Mouse (Mus musculus): ENCODE data around the gene Gm20605. TPM values are rescaled to one million over a fixed set of nuclear protein-coding genes. Genes with fewer than 3 reads are reported as not detected.

The Gm20605 gene
- total and polyA plus RNA-seq, 3 experiments: 1.1 to 9.0 (median 1.1) TPM

- H3K27me3 ChIP-seq (replicated peaks): no peaks in the 10 kb centered on the region
- H3K4me3 ChIP-seq (replicated peaks in 1 of 3; ENCODE audit: low read depth in 2 of 3, low read length in 2 of 3, poor library complexity in 1 of 3): no peak overlapping the region
- TF ChIP-seq PAX5 (IDR thresholded peaks at IDR 0.05; ENCODE audit: low read length) (no peak), NRF1 (IDR thresholded peaks at IDR 0.05; ENCODE audit: low read depth, low read length) (no peak), BHLHE40 (IDR thresholded peaks at IDR 0.05; ENCODE audit: low read depth, low read length) (no peak), NELFE (IDR thresholded peaks at IDR 0.05; ENCODE audit: low read depth, low read length) (no peak), USF2 (conservative IDR thresholded peaks at IDR 0.05; ENCODE audit: low read depth, low read length) (no peak), ETS1 (conservative IDR thresholded peaks at IDR 0.05; ENCODE audit: low read depth, low read length) (no peak), IRF4 (IDR thresholded peaks at IDR 0.05; ENCODE audit: low read depth, low read length) (no peak), MYC (IDR thresholded peaks at IDR 0.05; ENCODE audit: low read depth, low read length) (no peak)
- H3K9ac ChIP-seq (ENCODE audit: insufficient read depth, low read depth): no peak overlapping the region
- H3K4me2 ChIP-seq (ENCODE audit: insufficient read depth, low read depth, poor library complexity, severe bottlenecking): no peak overlapping the region
- H3K27ac ChIP-seq (ENCODE audit: insufficient read depth, low read depth): no peak overlapping the region
- peaks cover 4% of the 10 kb centered on the region; the same call in 1 of the 2 replicates for H3K79me2 ChIP-seq (replicated peaks; ENCODE audit: control insufficient read depth, extremely low read depth, insufficient read depth, poor library complexity, severe bottlenecking)
- no peaks in the 10 kb centered on the region for H3K9me3 ChIP-seq (replicated peaks; ENCODE audit: low read length)
- in situ Hi-C loops (cut with MboI; ENCODE audit: low pct_ligation_motif_present, low pct_unique_long_range_greater_than_20kb, low sequenced_read_pairs): no loop called here
- peaks cover 0 to 15% of the 10 kb centered on the region in 2 experiments for H3K36me3 ChIP-seq (replicated peaks in 1 of 2; ENCODE audit: control insufficient read depth in 1 of 2, insufficient read depth in 1 of 2, low read length in 1 of 2)
- peaks cover 0 to 31% of the 10 kb centered on the region in 2 experiments; a peak in 2 of 4 replicates for H3K4me1 ChIP-seq (ENCODE audit: control insufficient read depth in 1 of 2, insufficient read depth in 2 of 2)
- no peak for DNase-seq (ENCODE audit: extremely low read depth)
- dilution Hi-C loops (cut with MboI; ENCODE audit: extremely low pct_ligation_motif_present, extremely low pct_unique_long_range_greater_than_20kb, low sequenced_read_pairs): no loop called here
Measured at GRCm38 (mm10) chr5:137685653-137686052, 56.7 kb downstream of the Gm20605 start.

- Histone ChIP-seq H3K27me3 (replicated peaks) (no peaks in the 10 kb centered on the region), H3K4me2 (ENCODE audit: insufficient read depth, low read depth, poor library complexity, severe bottlenecking) (no peak overlapping the region), H3K4me1 (ENCODE audit: control insufficient read depth in 1 of 2, insufficient read depth in 2 of 2) (peaks cover 0 to 31% of the 10 kb centered on the region in 2 experiments; a peak in 2 of 4 replicates), H3K36me3 (replicated peaks in 1 of 2; ENCODE audit: control insufficient read depth in 1 of 2, insufficient read depth in 1 of 2, low read length in 1 of 2) (peaks cover 0 to 12% of the 10 kb centered on the region in 2 experiments), H3K79me2 (replicated peaks; ENCODE audit: control insufficient read depth, extremely low read depth, insufficient read depth, poor library complexity, severe bottlenecking) (no peaks in the 10 kb centered on the region), H3K9ac (ENCODE audit: insufficient read depth, low read depth) (no peak overlapping the region), H3K9me3 (replicated peaks; ENCODE audit: low read length) (no peaks in the 10 kb centered on the region), H3K27ac (ENCODE audit: insufficient read depth, low read depth) (no peak overlapping the region), H3K4me3 (replicated peaks in 1 of 3; ENCODE audit: low read depth in 2 of 3, low read length in 2 of 3, poor library complexity in 1 of 3) (no peak overlapping the region)
- dilution Hi-C loops (cut with MboI; ENCODE audit: extremely low pct_ligation_motif_present, extremely low pct_unique_long_range_greater_than_20kb, low sequenced_read_pairs) (no loop called here), in situ Hi-C loops (cut with MboI; ENCODE audit: low pct_ligation_motif_present, low pct_unique_long_range_greater_than_20kb, low sequenced_read_pairs) (no loop called here)
- TF ChIP-seq ZKSCAN1 (IDR thresholded peaks at IDR 0.05; ENCODE audit: borderline replicate concordance, low read depth, low read length): no peak
- TF ChIP-seq EP300 (IDR thresholded peaks at IDR 0.05; ENCODE audit: low read length): no peak
- no peak for TF ChIP-seq JUN (IDR thresholded peaks at IDR 0.05; ENCODE audit: insufficient read depth, low read depth, low read length)
- TF ChIP-seq ELF1 (IDR thresholded peaks at IDR 0.05; ENCODE audit: low read depth, low read length): no peak
- no peak for DNase-seq (ENCODE audit: extremely low read depth)
Measured at GRCm38 (mm10) chr5:137686127-137686790, 57.3 kb downstream of the Gm20605 start.

GRCm38 (mm10) chr5:137689974-137690373 lies 61.0 kb downstream of the Gm20605 start:
- H3K27me3 ChIP-seq (replicated peaks): no peaks in the 10 kb centered on the region
- H3K4me3 ChIP-seq (replicated peaks in 1 of 3; ENCODE audit: low read depth in 2 of 3, low read length in 2 of 3, poor library complexity in 1 of 3): no peak overlapping the region
- no peaks in the 10 kb centered on the region for H3K9me3 ChIP-seq (replicated peaks; ENCODE audit: low read length)
- DNase-seq (ENCODE audit: extremely low read depth): no peak
- no peak overlapping the region for H3K4me2 ChIP-seq (ENCODE audit: insufficient read depth, low read depth, poor library complexity, severe bottlenecking)
- H3K27ac ChIP-seq (ENCODE audit: insufficient read depth, low read depth): no peak overlapping the region
- dilution Hi-C loops (cut with MboI; ENCODE audit: extremely low pct_ligation_motif_present, extremely low pct_unique_long_range_greater_than_20kb, low sequenced_read_pairs) (no loop called here), in situ Hi-C loops (cut with MboI; ENCODE audit: low pct_ligation_motif_present, low pct_unique_long_range_greater_than_20kb, low sequenced_read_pairs) (no loop called here)
- H3K36me3 ChIP-seq (replicated peaks in 1 of 2; ENCODE audit: control insufficient read depth in 1 of 2, insufficient read depth in 1 of 2, low read length in 1 of 2): no peaks in the 10 kb centered on the region
- no peaks in the 10 kb centered on the region for H3K79me2 ChIP-seq (replicated peaks; ENCODE audit: control insufficient read depth, extremely low read depth, insufficient read depth, poor library complexity, severe bottlenecking)
- TF ChIP-seq CTCF (conservative IDR thresholded peaks at IDR 0.05 in 1 of 2, IDR thresholded peaks at IDR 0.05 in 1 of 2; ENCODE audit: low read depth in 2 of 2, low read length in 2 of 2): no peak
- TF ChIP-seq MYC (IDR thresholded peaks at IDR 0.05; ENCODE audit: low read depth, low read length): no peak
- no peak for TF ChIP-seq CHD2 (IDR thresholded peaks at IDR 0.05; ENCODE audit: low read length)
- no peak for TF ChIP-seq ZC3H11A (IDR thresholded peaks at IDR 0.05; ENCODE audit: low read depth, low read length)
- TF ChIP-seq USF1 (IDR thresholded peaks at IDR 0.05; ENCODE audit: low read depth, low read length): no peak
- TF ChIP-seq CHD1 (IDR thresholded peaks at IDR 0.05; ENCODE audit: low read depth, low read length): no peak
- no peak for TF ChIP-seq KAT2A (IDR thresholded peaks at IDR 0.05; ENCODE audit: insufficient replicate concordance, low read length)
- no peak for TF ChIP-seq NELFE (IDR thresholded peaks at IDR 0.05; ENCODE audit: low read depth, low read length)
- TF ChIP-seq BHLHE40 (IDR thresholded peaks at IDR 0.05; ENCODE audit: low read depth, low read length): no peak
- TF ChIP-seq SIN3A (IDR thresholded peaks at IDR 0.05; ENCODE audit: low read length): no peak
- no peak for TF ChIP-seq RAD21 (IDR thresholded peaks at IDR 0.05; ENCODE audit: low read depth, low read length)
- TF ChIP-seq TBP (conservative IDR thresholded peaks at IDR 0.05; ENCODE audit: low read depth, low read length): no peak
- H3K4me1 ChIP-seq (ENCODE audit: control insufficient read depth in 1 of 2, insufficient read depth in 2 of 2): peaks cover 0 to 12% of the 10 kb centered on the region in 2 experiments; a peak in 1 of 4 replicates
- H3K9ac ChIP-seq (ENCODE audit: insufficient read depth, low read depth): no peak overlapping the region

All from CH12.LX (cell line).